Mouse (Mus musculus): ENCODE data around the gene Plcl2.

GRCm38 (mm10) chr17:50570681-50571398, 61.6 kb downstream of the Plcl2 start:
- TF ChIP-seq MYOG (IDR thresholded peaks at IDR 0.05; ENCODE audit: control insufficient read depth, extremely low read depth, insufficient read length) (no peak), CTCF (IDR thresholded peaks at IDR 0.05; ENCODE audit: control insufficient read depth, insufficient read depth, insufficient read length) (no peak), USF1 (IDR thresholded peaks at IDR 0.05; ENCODE audit: low read depth) (no peak), CEBPB (IDR thresholded peaks at IDR 0.05; ENCODE audit: low read depth) (no peak), MAX (IDR thresholded peaks at IDR 0.05) (no peak)

All from C2C12 (cell line).